In the genomic region with DNA sequence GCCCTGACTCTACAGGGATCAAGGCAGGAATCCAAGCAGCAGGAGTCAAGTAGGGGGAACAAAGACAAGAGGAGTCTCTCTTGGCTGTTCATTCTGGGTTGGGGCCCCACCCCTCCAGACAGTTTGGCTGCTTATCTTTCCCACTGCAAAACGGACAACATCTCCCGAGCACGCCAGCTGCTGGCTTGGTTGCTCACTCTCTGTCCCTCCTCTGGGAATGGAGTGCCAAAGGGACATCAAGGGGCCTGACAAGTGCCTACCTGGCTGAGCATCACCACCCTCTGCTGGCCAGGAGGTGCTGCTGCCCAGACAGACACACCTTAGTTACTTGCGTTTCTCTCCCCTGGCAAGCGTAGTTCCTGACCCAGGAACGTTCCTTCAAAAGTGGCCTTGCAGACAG, we compare ENCODE assay signal across 8 mouse cellular contexts. TPM values are rescaled to one million over a fixed set of nuclear protein-coding genes. Genes with fewer than 3 reads are reported as not detected.
DNase-seq lines count a peak whose midpoint lies in the region; ATAC-seq lines count a peak whose summit lies in the region.

No protein-coding gene starts in this region.

- H3K9me3 ChIP-seq in embryonic facial prominence, embryonic 13.5 days: no peaks in the 10 kb centered on the region
- H3K9me3 ChIP-seq in hindbrain, embryonic 10.5 days: no peaks in the 10 kb centered on the region
- no peaks in the 10 kb centered on the region for H3K9me3 ChIP-seq in liver, embryonic 12.5 days (replicated peaks)
- H3K9me3 ChIP-seq in neural tube, embryonic 12.5 days: no peaks in the 10 kb centered on the region

- 72% methylated on average over 6 of the region's 6 CpGs for WGBS in embryonic facial prominence, embryonic 13.5 days
- 68% methylated on average over 6 of the region's 6 CpGs for WGBS in hindbrain, embryonic 10.5 days
- 38% methylated on average over 6 of the region's 6 CpGs for WGBS in liver, embryonic 12.5 days (ENCODE audit: insufficient replicate concordance)
- 69% methylated on average over 6 of the region's 6 CpGs for WGBS in neural tube, embryonic 12.5 days

- peak overlapping the region; percentile 65; the same call in 1 of the 2 replicates for H3K9ac ChIP-seq in embryonic facial prominence, embryonic 13.5 days
- peak overlapping the region; percentile 18; the same call in 1 of the 2 replicates for H3K9ac ChIP-seq in liver, embryonic 12.5 days
- peak overlapping the region; percentile 52 for H3K9ac ChIP-seq in neural tube, embryonic 12.5 days

- DNase-seq in left cerebral cortex, postnatal 4 days: peak; percentile 70
- no peak for DNase-seq in left cerebral cortex, adult 9 months (ENCODE audit: low spot score in 2 of 2)
- no peak for DNase-seq in hindbrain, embryonic 10.5 days (ENCODE audit: low spot score)
- no peak for DNase-seq in left cerebral cortex, adult 18-20 months (ENCODE audit: low spot score in 2 of 2)
- no peak for DNase-seq in natural killer cell, adult 2 months (ENCODE audit: low spot score in 2 of 2)

- ATAC-seq in embryonic facial prominence, embryonic 13.5 days (ENCODE audit: insufficient number of reproducible peaks, insufficient read depth, low FRiP score, low TSS enrichment, low read depth): no peak
- ATAC-seq in liver, embryonic 12.5 days: peak; percentile 48
- no peak for ATAC-seq in neural tube, embryonic 12.5 days (ENCODE audit: low FRiP score, low read depth)

- H3K4me1 ChIP-seq in embryonic facial prominence, embryonic 13.5 days: peaks cover 26% of the 10 kb centered on the region
- H3K4me1 ChIP-seq in hindbrain, embryonic 10.5 days (replicated peaks): peaks cover 38% of the 10 kb centered on the region
- H3K4me1 ChIP-seq in liver, embryonic 12.5 days: peaks cover 34% of the 10 kb centered on the region
- peaks cover 42% of the 10 kb centered on the region for H3K4me1 ChIP-seq in neural tube, embryonic 12.5 days

- H3K4me3 ChIP-seq in embryonic facial prominence, embryonic 13.5 days: no peak overlapping the region
- no peak overlapping the region for H3K4me3 ChIP-seq in hindbrain, embryonic 10.5 days
- no peak overlapping the region for H3K4me3 ChIP-seq in liver, embryonic 12.5 days
- H3K4me3 ChIP-seq in neural tube, embryonic 12.5 days: no peak overlapping the region

- H3K27me3 ChIP-seq in embryonic facial prominence, embryonic 13.5 days: no peaks in the 10 kb centered on the region
- H3K27me3 ChIP-seq in hindbrain, embryonic 10.5 days (ENCODE audit: insufficient read depth, poor library complexity, severe bottlenecking): no peaks in the 10 kb centered on the region
- H3K27me3 ChIP-seq in liver, embryonic 12.5 days (replicated peaks): peaks cover 3% of the 10 kb centered on the region; the same call in 1 of the 2 replicates
- H3K27me3 ChIP-seq in neural tube, embryonic 12.5 days (replicated peaks): no peaks in the 10 kb centered on the region

- H3K36me3 ChIP-seq in embryonic facial prominence, embryonic 13.5 days: peaks cover 64% of the 10 kb centered on the region
- H3K36me3 ChIP-seq in hindbrain, embryonic 10.5 days: peaks cover 69% of the 10 kb centered on the region
- peaks cover 39% of the 10 kb centered on the region for H3K36me3 ChIP-seq in liver, embryonic 12.5 days
- peaks cover 58% of the 10 kb centered on the region for H3K36me3 ChIP-seq in neural tube, embryonic 12.5 days

- intact Hi-C loops in left cerebral cortex, postnatal 4 days (cut with DNase I): loop anchor here (10.0 kb wide), 1 partner anchor 97 kb away; no protein-coding TSS in a partner anchor

- H3K27ac ChIP-seq in embryonic facial prominence, embryonic 13.5 days: peak overlapping the region; percentile 92
- H3K27ac ChIP-seq in hindbrain, embryonic 10.5 days: peak overlapping the region; percentile 85
- peak overlapping the region; percentile 42; the same call in 1 of the 2 replicates for H3K27ac ChIP-seq in liver, embryonic 12.5 days
- peak overlapping the region; percentile 95 for H3K27ac ChIP-seq in neural tube, embryonic 12.5 days

- H3K4me2 ChIP-seq in embryonic facial prominence, embryonic 13.5 days: no peak overlapping the region
- peak overlapping the region; percentile 11 for H3K4me2 ChIP-seq in liver, embryonic 12.5 days
- peak overlapping the region; percentile 41; the same call in 1 of the 2 replicates for H3K4me2 ChIP-seq in neural tube, embryonic 12.5 days (replicated peaks)

RNA-seq across cellular contexts. Expression of gene Bcar1, which starts 25.7 kb away (rescaled TPM):
- total RNA-seq in left cerebral cortex, postnatal 4 days (2021): 10 to 100 TPM; 58.2 to 59.7 TPM
- polyA plus RNA-seq in embryonic facial prominence, embryonic 13.5 days (2015; fragmentation: Nextera tagmentation; extraction: Ambion mirVana): 35.6 and 37.3 TPM in 2 replicates
- polyA plus RNA-seq in hindbrain, embryonic 10.5 days (2016; fragmentation: Nextera tagmentation; extraction: Ambion mirVana): 61.6 and 63.9 TPM in 2 replicates
- 9.5 and 10.3 TPM in 2 replicates for polyA plus RNA-seq in liver, embryonic 12.5 days (2016; fragmentation: Nextera tagmentation; extraction: Ambion mirVana)
- 55.9 and 61.5 TPM in 2 replicates for polyA plus RNA-seq in neural tube, embryonic 12.5 days (2016; fragmentation: Nextera tagmentation; extraction: Ambion mirVana)
- total RNA-seq in left cerebral cortex, adult 18-20 months (2021): 10 to 100 TPM; 51.1 to 51.3 TPM

RNA-seq across cellular contexts. Expression of gene Ctrb1, which starts 27.1 kb away (rescaled TPM):
- not detected for total RNA-seq in left cerebral cortex, postnatal 4 days (2021)
- 1.2 TPM in 1 of 2 replicates, not detected in the other for polyA plus RNA-seq in embryonic facial prominence, embryonic 13.5 days (2015; fragmentation: Nextera tagmentation; extraction: Ambion mirVana)
- not detected in 2 replicates for polyA plus RNA-seq in hindbrain, embryonic 10.5 days (2016; fragmentation: Nextera tagmentation; extraction: Ambion mirVana)
- polyA plus RNA-seq in liver, embryonic 12.5 days (2016; fragmentation: Nextera tagmentation; extraction: Ambion mirVana): not detected in 2 replicates
- polyA plus RNA-seq in neural tube, embryonic 12.5 days (2016; fragmentation: Nextera tagmentation; extraction: Ambion mirVana): not detected in 2 replicates
- total RNA-seq in left cerebral cortex, adult 18-20 months (2021): not detected

Comparison
In these comparisons a context has a peak if more than half of its experiments do, and no peak if none do; other contexts are left out.
1. H3K27ac ChIP-seq: peak in every context shown above with its lines; median percentile 95 in neural tube, embryonic 12.5 days; 92 in embryonic facial prominence, embryonic 13.5 days; 85 in hindbrain, embryonic 10.5 days; 42 in liver, embryonic 12.5 days.